Mouse (Mus musculus): ENCODE measurements around the gene Kif4.

DNA sequence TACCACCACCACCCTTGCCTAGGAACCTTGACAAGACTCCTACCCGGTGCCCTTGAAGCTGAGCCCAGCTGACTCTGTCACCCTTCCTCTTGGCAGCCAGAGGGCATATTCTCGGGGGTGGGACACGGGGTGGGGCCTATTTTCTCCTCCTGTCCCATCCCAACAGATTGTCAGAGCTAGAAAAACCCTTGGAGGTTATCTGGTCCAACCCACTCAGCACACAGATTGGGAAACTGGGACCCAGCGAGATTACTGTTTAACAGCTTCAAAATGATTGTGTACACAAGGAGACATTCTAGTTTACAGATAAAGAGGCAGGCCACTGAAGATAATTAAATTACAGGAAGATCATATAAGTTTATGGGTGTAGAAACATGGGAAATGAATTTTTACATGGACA, 30.7 kb upstream of the Kif4 start, which contains the start of gene P2ry4:
- no peak for TF ChIP-seq HCFC1 (IDR thresholded peaks at IDR 0.05; ENCODE audit: borderline replicate concordance, insufficient read depth, low read length)
- TF ChIP-seq ZC3H11A (IDR thresholded peaks at IDR 0.05; ENCODE audit: borderline replicate concordance, low read depth, low read length), result no peak
